Mouse (Mus musculus) midbrain, embryonic 14.5 days (tissue): ENCODE data around the gene Erich6b. TPM values are rescaled to one million over a fixed set of nuclear protein-coding genes. Genes with fewer than 3 reads are reported as not detected.

Experiments
- ATAC-seq: fragments of 200-750 bp; cut with Nextera tagmentation; 2 replicates; pipeline ENCODE4 v1.8.0; 2017; ENCODE audit warnings: moderate number of reproducible peaks, moderate library complexity; ENCODE audit not compliant: low FRiP score, low TSS enrichment
- DNase-seq: peaks from one replicate; pipeline ENCODE4 v3.0.0-alpha.2; 2015
- H3K27ac ChIP-seq: fragments of 300-500 bp; sonication (generic); replicated peaks from 2 replicates; pipeline ENCODE4 v1.5.1; 2014; ENCODE audit warnings: mild to moderate bottlenecking, low read depth, low read length, moderate library complexity
- H3K27me3 ChIP-seq: fragments of 300-500 bp; sonication (generic); 2 replicates; pipeline ENCODE4 v1.6.1; 2014; ENCODE audit warnings: low read length, control low read depth, mixed read lengths; ENCODE audit not compliant: control insufficient read depth, insufficient read depth
- H3K36me3 ChIP-seq: fragments of 300-500 bp; sonication (generic); 2 replicates; pipeline ENCODE4 v1.6.1; 2014; ENCODE audit warnings: low read length, control low read depth; ENCODE audit not compliant: control insufficient read depth, insufficient read depth
- H3K4me1 ChIP-seq: fragments of 300-500 bp; sonication (generic); 2 replicates; pipeline ENCODE4 v1.6.1; 2014; ENCODE audit warnings: mild to moderate bottlenecking, antibody characterized with exemption, low read length, control low read depth; ENCODE audit not compliant: control insufficient read depth, insufficient read depth
- H3K4me2 ChIP-seq: fragments of 300-500 bp; sonication (generic); 2 replicates; pipeline ENCODE4 v1.6.1; 2014; ENCODE audit warnings: mild to moderate bottlenecking, low read length, moderate library complexity
- H3K4me3 ChIP-seq: fragments of 300-500 bp; sonication (generic); replicated peaks from 2 replicates; pipeline ENCODE4 v1.5.1; 2014; ENCODE audit warnings: low read depth, low read length
- H3K9ac ChIP-seq: fragments of 300-500 bp; sonication (generic); replicated peaks from 2 replicates; pipeline ENCODE4 v1.6.1; 2014; ENCODE audit warnings: mild to moderate bottlenecking, low read length, moderate library complexity
- H3K9me3 ChIP-seq: fragments of 300-500 bp; sonication (generic); 2 replicates; pipeline ENCODE4 v1.6.1; 2016; ENCODE audit warnings: low read length, control low read depth, mixed read lengths; ENCODE audit not compliant: control insufficient read depth
- WGBS: fragments of 180-500 bp; shearing (Covaris S2); extraction: QIAGEN DNeasy Blood & Tissue Kit; methylation state at CpG from one replicate; pipeline ENCODE4 v1.1.7; 2014; 5-methylcytosine and 5-hydroxymethylcytosine counted together
- polyA plus RNA-seq: library from polyadenylated mRNA; unstranded; fragments of >200 nt; fragmentation: Nextera tagmentation; extraction: Ambion mirVana; gene quantifications from 2 replicates; pipeline ENCODE4 v1.2.1, GENCODE M21; 2014

Erich6b gene
- polyA plus RNA-seq, 1 experiment from 2014 or later = not detected

DNA sequence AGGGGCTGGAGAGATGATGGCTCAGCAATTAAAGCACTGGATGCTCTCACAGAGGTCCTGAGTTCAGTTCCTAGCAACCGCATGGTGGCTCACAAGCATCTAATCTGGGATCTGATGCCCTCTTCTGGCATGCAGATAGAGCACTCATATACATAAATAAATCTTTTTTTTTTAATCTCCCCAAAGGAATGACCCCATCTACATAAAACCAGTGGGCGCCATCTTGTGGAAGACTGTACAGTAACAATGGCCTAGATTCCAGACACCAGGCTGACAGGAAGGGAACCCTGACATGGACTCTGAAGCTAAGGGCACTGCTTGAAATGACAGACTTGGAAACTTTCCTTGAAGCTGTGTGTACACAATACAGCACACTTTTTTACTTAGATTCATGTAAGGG lies 1.2 kb upstream of the Erich6b start:
- 87% methylated on average over 2 of the region's 2 CpGs for WGBS
- DNase-seq = peak; percentile 48

DNA sequence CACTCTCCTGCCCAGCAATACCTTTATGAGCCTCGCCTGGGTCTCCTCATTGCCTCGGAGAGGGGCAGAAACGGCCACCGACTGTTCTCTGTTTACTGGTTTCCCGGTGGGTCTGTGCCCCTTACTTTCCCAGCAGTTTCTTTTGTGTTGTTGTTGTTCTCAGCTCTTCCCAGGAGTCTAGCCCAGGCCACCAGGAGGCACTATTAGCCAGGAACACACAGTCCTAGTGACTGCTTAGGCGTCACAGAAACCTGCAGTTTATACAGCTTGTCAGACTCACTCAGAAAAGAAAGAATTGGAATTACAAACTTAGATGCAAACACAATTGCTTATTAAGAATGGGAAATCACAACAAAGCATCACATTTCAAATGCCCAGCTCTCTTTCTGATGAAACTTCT lies 690 bp upstream of the Erich6b start:
- Histone ChIP-seq H3K4me1 (no peaks in the 10 kb centered on the region), H3K9ac (no peak overlapping the region), H3K4me3 (no peak overlapping the region), H3K27ac (no peak overlapping the region), H3K4me2 (no peak overlapping the region), H3K9me3 (no peaks in the 10 kb centered on the region), H3K36me3 (no peaks in the 10 kb centered on the region), H3K27me3 (no peaks in the 10 kb centered on the region)
- no peak for ATAC-seq
- DNase-seq = peak; percentile 51
- 65% methylated on average over 6 of the region's 6 CpGs for WGBS

More for the DNA sequence above, 1.2 kb upstream of the Erich6b start:
- H3K4me3 ChIP-seq = no peak overlapping the region
- ATAC-seq = no peak
- H3K27me3 ChIP-seq = no peaks in the 10 kb centered on the region
- H3K27ac ChIP-seq = no peak overlapping the region
- H3K36me3 ChIP-seq = no peaks in the 10 kb centered on the region
- H3K9me3 ChIP-seq = no peaks in the 10 kb centered on the region
- no peak overlapping the region for H3K9ac ChIP-seq
- no peaks in the 10 kb centered on the region for H3K4me1 ChIP-seq
- no peak overlapping the region for H3K4me2 ChIP-seq

DNA sequence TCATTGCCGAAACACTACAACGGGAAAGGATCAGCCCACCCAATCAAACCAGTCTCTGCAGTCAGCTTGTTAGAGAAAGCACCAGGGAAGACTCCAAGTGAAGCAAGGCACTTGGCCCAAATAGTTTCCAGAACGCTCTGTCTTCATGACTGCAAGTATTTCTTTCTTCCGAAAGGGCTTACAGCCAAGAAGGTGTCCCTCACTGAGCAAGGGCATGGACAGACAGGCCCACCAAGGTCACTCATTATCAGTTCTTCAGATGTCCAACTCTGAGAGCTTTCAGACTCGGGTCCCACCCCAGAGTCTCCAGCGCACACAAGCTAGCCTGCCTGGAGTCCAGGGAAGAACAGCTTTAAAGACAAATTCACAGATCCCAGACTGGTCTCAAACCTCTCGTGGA lies 3.4 kb downstream of the Erich6b start:
- Histone ChIP-seq H3K4me3 (no peak overlapping the region), H3K4me1 (peaks cover 10% of the 10 kb centered on the region), H3K9ac (no peak overlapping the region), H3K4me2 (no peak overlapping the region), H3K27me3 (no peaks in the 10 kb centered on the region), H3K9me3 (no peaks in the 10 kb centered on the region), H3K27ac (no peak overlapping the region), H3K36me3 (no peaks in the 10 kb centered on the region)
- DNase-seq (no peak), ATAC-seq (no peak)
- WGBS = 95% methylated on average over 7 of the region's 7 CpGs

DNA sequence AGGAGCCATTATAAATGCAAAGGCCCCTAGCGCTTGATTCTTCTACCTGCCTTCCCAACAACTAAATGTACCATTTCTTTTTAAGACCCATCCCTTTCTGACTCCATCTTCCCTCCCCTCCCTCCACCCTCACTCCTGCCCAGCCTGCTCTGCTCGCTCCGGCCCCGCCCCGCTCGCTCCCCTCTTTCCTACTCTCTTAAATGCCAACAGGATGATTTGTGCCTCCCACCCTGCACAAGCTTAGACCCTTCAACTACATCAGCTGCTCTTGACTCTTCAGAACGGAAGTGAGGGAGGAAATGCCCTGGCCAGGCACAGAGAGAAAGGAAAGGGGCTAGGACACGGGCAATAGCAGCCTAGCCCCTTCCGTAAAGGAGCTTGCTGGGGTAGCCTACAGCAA lies 4.0 kb downstream of the Erich6b start:
- no peaks in the 10 kb centered on the region for H3K36me3 ChIP-seq
- H3K9me3 ChIP-seq = no peaks in the 10 kb centered on the region
- ATAC-seq (no peak), DNase-seq (no peak)
- no peaks in the 10 kb centered on the region for H3K27me3 ChIP-seq
- 70% methylated on average over 9 of the region's 9 CpGs for WGBS
- H3K4me1 ChIP-seq = peaks cover 10% of the 10 kb centered on the region
- no peak overlapping the region for H3K4me3 ChIP-seq
- H3K27ac ChIP-seq = no peak overlapping the region
- no peak overlapping the region for H3K4me2 ChIP-seq
- no peak overlapping the region for H3K9ac ChIP-seq

DNA sequence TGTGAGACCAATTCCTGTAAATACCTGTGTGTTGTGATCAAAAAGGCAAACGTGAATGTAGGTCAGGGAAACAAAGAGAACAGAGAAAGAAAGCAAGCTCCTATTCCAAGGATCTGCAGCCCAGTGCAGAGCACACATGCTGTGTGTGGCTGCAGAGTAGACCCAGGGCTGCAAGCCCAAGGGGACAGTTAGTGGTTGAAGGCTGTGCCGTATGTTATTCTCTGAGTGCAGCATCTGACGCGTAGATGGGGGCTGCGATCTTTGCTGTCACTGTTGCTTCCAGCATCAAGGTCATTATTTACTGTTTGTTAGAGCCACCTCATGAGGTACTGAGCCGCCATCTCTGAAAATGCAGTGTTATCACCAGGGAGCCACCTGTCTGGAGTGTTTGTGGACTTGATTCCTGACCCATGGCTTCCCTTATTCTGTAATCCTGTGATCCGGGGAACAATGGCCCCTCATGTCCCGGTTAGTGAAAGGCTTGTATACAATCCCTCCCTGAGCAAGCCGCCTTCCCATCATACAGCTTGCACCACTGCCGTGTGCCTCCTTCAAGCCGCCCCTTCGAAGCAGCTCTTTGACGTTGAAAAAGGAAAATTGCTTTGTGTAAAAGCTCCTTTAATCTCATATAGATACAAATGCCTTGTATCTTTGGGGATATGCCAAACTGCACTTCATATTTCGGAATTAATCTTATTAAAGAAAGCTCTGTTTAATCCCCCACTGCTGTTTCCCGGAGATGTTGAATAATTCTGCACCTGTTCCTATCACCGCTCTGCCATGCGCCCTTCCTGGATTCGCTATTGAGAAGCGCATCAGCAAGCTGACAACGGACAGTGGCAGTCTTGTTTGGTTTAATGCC lies 5.1 kb downstream of the Erich6b start:
- H3K4me2 ChIP-seq = peak overlapping the region; percentile 34
- H3K9ac ChIP-seq = peak overlapping the region; percentile 24; the same call in 1 of the 2 replicates
- H3K27ac ChIP-seq = peak overlapping the region; percentile 82
- no peaks in the 10 kb centered on the region for H3K36me3 ChIP-seq
- DNase-seq = peak; percentile 82
- H3K27me3 ChIP-seq = no peaks in the 10 kb centered on the region
- 9% methylated on average over 20 of the region's 20 CpGs for WGBS
- no peak overlapping the region for H3K4me3 ChIP-seq
- H3K4me1 ChIP-seq = peaks cover 10% of the 10 kb centered on the region
- ATAC-seq = peak; percentile 86; the same call in 1 of the 2 replicates
- H3K9me3 ChIP-seq = no peaks in the 10 kb centered on the region

DNA sequence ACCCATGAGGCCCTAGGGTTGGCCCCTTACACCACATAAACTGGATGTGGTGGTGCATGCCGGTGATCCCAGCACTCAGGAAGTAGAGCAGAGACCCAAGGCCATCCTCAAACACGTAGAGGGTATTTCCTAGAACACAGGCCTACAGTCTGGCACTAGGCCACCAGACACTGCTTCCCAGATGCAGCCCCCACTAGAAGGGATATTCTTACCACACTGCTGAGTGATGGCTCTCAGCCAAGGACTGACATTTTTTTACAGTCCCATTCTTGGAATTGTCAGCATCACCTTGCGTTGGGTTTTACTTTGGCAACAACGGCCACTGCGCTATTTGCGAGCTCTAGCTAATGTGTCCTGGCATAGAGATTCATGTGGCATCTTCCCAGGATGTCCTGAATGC lies 18.9 kb downstream of the Erich6b start:
- Histone ChIP-seq H3K9ac (no peak overlapping the region), H3K27ac (no peak overlapping the region), H3K4me2 (no peak overlapping the region), H3K4me1 (no peaks in the 10 kb centered on the region), H3K9me3 (no peaks in the 10 kb centered on the region), H3K4me3 (no peak overlapping the region), H3K36me3 (no peaks in the 10 kb centered on the region), H3K27me3 (no peaks in the 10 kb centered on the region)
- no peak for DNase-seq
- 89% methylated on average over 6 of the region's 6 CpGs for WGBS
- no peak for ATAC-seq

DNA sequence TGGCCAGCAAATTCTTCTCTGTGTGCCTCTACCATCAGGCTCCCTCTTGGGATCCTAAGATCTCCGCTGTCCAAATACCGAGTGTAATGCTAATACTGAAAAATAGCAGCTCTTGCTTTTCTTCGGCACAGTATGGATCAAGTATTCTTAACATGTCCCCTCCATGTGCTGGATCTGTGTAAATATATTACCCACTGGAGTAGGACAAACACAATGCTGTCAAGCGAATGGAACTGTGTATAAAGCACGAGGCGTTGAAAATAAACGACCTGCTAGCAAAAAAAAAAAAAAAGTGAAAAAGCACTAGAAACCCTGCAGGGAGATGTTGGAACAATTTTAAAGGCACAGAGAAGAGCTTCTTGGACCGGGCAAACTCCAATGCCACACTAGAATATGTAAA lies 19.5 kb downstream of the Erich6b start:
- Histone ChIP-seq H3K4me2 (no peak overlapping the region), H3K27ac (no peak overlapping the region), H3K27me3 (no peaks in the 10 kb centered on the region), H3K9me3 (no peaks in the 10 kb centered on the region), H3K4me1 (no peaks in the 10 kb centered on the region), H3K4me3 (no peak overlapping the region), H3K9ac (no peak overlapping the region), H3K36me3 (no peaks in the 10 kb centered on the region)
- ATAC-seq = no peak
- peak; percentile 31 for DNase-seq
- WGBS = 64% methylated on average over 8 of the region's 8 CpGs

DNA sequence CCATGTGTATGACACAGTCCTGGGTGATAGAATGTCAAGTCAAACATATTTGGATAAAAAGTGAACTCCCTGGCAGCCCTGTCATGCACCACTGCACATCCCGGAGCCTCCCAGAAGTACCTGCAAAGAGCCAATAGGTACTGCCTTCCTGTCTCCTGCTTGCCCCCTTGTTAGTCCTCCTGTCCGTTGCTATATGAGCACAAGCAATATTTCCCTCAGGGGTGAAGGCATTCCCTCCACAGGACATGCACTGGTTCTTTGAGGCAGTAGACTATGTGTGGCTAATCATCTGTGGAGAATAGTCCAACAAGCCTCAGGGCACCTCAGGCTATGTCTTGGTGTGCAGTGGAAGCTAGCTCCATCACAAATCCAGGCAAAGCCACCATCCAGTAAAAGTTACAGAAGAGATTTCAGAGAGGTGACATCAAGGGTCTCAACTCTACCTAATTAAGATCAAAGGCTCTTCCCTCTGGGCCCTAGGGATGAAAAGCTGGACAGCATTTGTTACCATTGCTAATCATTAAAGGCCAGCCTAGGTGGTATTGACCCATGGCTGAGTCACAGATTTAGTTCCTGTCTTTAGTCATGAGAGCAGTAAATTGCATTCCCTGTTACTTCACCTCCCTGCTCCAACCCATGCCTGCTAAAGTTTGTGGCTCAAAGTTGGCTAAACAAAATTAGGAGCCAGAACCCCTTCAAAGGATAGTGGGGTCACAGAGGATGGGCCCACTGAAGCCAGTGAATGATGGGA lies 23.5 kb downstream of the Erich6b start:
- Histone ChIP-seq H3K27me3 (no peaks in the 10 kb centered on the region), H3K4me1 (no peaks in the 10 kb centered on the region), H3K9me3 (no peaks in the 10 kb centered on the region), H3K27ac (no peak overlapping the region), H3K36me3 (no peaks in the 10 kb centered on the region), H3K4me3 (no peak overlapping the region), H3K4me2 (no peak overlapping the region), H3K9ac (no peak overlapping the region)
- ATAC-seq (no peak), DNase-seq (no peak)
- WGBS = 75% methylated on average over 2 of the region's 2 CpGs
